Mouse (Mus musculus) left cerebral cortex, adult 11 months (tissue): ENCODE measurements around the gene Cipc.

Experiments
- DNase-seq: peaks from one replicate; pipeline ENCODE4 v3.0.0; 2022; ENCODE audit warnings: low spot score

Cipc gene

GRCm38 (mm10) chr12:86989890-86990754, 43.3 kb downstream of the Cipc start, which contains the start of gene Zdhhc22:
Gene Zdhhc22 (minus strand): TSS chr12:86990430.
- DNase-seq, result no peak

GRCm38 (mm10) chr12:86990755-86991110, 43.9 kb downstream of the Cipc start:
- DNase-seq, result no peak

DNA sequence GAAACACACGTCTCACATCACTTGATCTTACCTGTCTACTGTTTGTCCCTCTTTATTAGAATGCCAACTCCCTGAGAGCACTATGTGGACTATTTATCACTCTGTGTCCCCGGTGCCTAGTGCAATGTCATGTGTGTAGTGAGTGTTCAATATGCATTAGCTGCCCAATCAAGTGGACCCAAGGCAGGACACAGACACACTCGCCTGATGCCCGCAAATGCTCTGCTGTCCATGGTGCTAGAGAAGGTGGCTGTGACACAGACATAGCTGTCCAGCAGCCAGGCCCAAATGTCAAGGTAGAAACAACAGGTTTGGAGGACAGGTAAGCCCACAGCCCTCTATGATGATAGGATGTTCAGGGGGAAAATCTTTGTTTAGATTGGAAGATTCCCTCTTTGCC, 47.3 kb downstream of the Cipc start:
- DNase-seq, result no peak

DNA sequence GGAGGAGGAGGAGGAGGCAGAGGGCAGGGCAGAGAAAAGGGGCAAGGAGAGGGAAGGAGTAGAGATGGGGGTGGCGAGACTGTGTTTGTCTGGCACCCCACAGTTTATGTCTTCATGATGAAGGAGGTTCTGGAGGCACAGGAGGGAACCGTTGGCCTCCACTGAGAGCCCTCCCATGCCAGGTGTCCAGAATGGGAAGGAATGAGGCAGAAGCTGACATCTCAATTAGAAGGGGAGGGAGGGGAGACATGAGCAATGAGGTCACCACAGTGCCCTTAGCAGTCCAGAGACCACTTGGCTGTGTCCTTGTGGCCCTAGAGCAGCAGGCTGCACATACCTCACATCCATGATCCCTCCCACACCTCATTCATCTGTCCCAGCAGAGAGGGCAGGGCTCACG, 47.9 kb downstream of the Cipc start:
- no peak for DNase-seq

- DNase-seq, result no peak
Measured at GRCm38 (mm10) chr12:86995931-86996330, 49.1 kb downstream of the Cipc start.

GRCm38 (mm10) chr12:86998699-86999098, 51.9 kb downstream of the Cipc start:
- DNase-seq, result no peak

- no peak for DNase-seq
Measured at GRCm38 (mm10) chr12:86999283-86999820, 52.5 kb downstream of the Cipc start.

- DNase-seq, result no peak
Measured at GRCm38 (mm10) chr12:87000151-87000839, 53.5 kb downstream of the Cipc start.

DNA sequence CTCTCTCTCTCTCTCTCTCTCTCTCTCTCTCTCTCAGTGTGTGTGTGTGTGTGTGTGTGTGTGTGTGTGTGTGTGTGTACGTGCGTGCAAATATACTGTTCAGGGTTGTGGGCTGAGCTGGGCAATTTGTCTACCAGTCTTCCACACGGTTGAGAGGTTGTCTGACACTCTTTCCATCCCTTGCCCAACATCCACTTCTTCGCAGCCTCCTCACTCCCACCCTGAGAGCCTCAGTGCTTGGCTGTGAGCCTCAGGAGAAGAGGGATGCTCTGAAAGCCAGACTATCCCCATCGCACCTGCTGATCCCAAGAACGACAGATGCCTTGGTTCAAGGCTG, 54.0 kb downstream of the Cipc start:
- DNase-seq, result no peak

- no peak for DNase-seq
Measured at GRCm38 (mm10) chr12:87002209-87002608, 55.4 kb downstream of the Cipc start.

GRCm38 (mm10) chr12:87002815-87003214, 56.0 kb downstream of the Cipc start:
- DNase-seq, result no peak

- DNase-seq, result no peak
Measured at GRCm38 (mm10) chr12:87003606-87004005, 56.8 kb downstream of the Cipc start.

DNA sequence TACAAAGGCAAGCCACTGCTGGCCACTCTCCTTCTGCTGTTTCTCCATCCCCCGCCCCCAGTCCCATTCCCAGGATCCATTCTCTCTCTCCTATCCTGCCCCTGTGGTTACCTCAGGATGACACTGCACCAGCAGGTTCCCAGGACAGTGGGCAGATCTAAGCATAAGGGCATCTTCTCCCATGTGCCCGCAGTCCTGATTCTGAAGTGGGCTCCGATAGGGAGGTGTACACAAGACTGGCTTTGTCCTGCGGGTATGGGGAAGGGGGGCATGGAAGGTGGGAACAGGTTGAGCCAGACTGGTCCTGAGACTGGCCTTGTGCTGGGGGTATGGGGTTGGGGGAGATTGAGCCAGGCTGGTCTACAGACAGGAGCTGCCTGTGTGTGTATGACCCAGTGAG, 57.8 kb downstream of the Cipc start:
- DNase-seq, result no peak
